12 mouse cellular contexts compared by ENCODE assay signal in the genomic region with DNA sequence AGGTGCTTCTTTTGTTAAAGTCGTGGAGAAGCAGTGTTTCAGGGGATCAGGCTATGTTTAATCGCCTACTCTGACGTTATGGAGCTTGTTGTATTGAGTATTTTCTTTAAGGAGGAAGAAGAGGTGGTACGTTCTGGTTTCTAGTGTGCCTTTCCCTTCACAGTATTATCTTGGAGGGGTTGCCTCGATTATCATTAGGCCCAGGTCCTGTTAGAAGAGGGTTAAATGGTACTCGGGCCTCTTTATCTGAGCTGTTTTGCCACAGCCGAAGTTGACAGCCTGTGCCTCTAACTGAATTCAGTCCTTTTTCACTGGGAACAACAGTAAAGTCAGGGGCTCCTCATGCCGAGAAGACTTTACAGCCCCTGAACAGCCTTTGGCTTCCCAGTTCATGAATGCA.
DNase-seq lines count a peak whose midpoint lies in the region; ATAC-seq and TF ChIP-seq lines count a peak whose summit lies in the region.
"Had no signal": no experiment of that assay in that cellular context is flagged by ENCODE, and none has a peak within 500 bp of the region (broad histone marks: within the 10 kb centered on the region; RNA-seq: fewer than 3 reads in every experiment).

No protein-coding gene starts in this region.

- 0 out of 2 replicates have a peak overlapping the region, but pooled peaks have one; percentile 24 for H3K27ac ChIP-seq in heart, embryonic 13.5 days (replicated peaks)
- peak overlapping the region; percentile 91 for H3K27ac ChIP-seq in liver, embryonic 14.5 days
- no peak overlapping the region for H3K27ac ChIP-seq in kidney, embryonic 16.5 days (ENCODE audit: low read length)
- H3K27ac ChIP-seq: midbrain, embryonic 15.5 days had no signal

- H3K27me3 ChIP-seq in heart, embryonic 13.5 days (replicated peaks) = no peaks in the 10 kb centered on the region
- H3K27me3 ChIP-seq in liver, embryonic 14.5 days (ENCODE audit: control insufficient read depth, insufficient read depth, low read length) = no peaks in the 10 kb centered on the region
- no peaks in the 10 kb centered on the region for H3K27me3 ChIP-seq in kidney, embryonic 16.5 days (ENCODE audit: insufficient read depth, low read length)

- WGBS in heart, embryonic 13.5 days = 49% methylated on average over 8 of the region's 8 CpGs
- 9% methylated on average over 8 of the region's 8 CpGs for WGBS in liver, embryonic 14.5 days (ENCODE audit: insufficient replicate concordance)
- WGBS in kidney, embryonic 16.5 days = 70% methylated on average over 8 of the region's 8 CpGs

- peaks cover 82% of the 10 kb centered on the region for H3K4me1 ChIP-seq in heart, embryonic 13.5 days
- H3K4me1 ChIP-seq in liver, embryonic 14.5 days (replicated peaks; ENCODE audit: control insufficient read depth in 2 of 2, insufficient read depth in 2 of 2, low read length in 1 of 2) = peaks cover 64 to 70% of the 10 kb centered on the region in 2 experiments
- peaks cover 71% of the 10 kb centered on the region for H3K4me1 ChIP-seq in kidney, embryonic 16.5 days (ENCODE audit: insufficient read depth, low read length)

- no peak for ATAC-seq in heart, embryonic 13.5 days (ENCODE audit: extremely low read depth, insufficient number of reproducible peaks, low FRiP score, low TSS enrichment)
- peak; percentile 66 for ATAC-seq in liver, embryonic 14.5 days (ENCODE audit: insufficient read depth)
- ATAC-seq in kidney, embryonic 16.5 days (ENCODE audit: low FRiP score, low TSS enrichment) = no peak
- ATAC-seq: midbrain, embryonic 15.5 days had no signal

- no peak for DNase-seq in heart, postnatal 10 days
- peak; percentile 24 for DNase-seq in A20 (ENCODE audit: low read depth, low spot score)
- DNase-seq in MEL-GATA-1-ER (ENCODE audit: extremely low read depth, low read depth) = peak; percentile 60
- peak in 2 of 3 experiments; percentile 61 to 67 for DNase-seq in liver, embryonic 14.5 days (ENCODE audit: low read depth in 3 of 3, low spot score in 3 of 3)
- DNase-seq in layer of hippocampus, postnatal 25 days (ENCODE audit: extremely low spot score in 1 of 2, low spot score in 1 of 2) = no peak
- DNase-seq: cerebellum, adult 8-10 months; embryo, embryonic 11 days; kidney, postnatal 10 days; lung, postnatal 36 days had no signal

- H3K9ac ChIP-seq in heart, embryonic 13.5 days = peak overlapping the region; percentile 44; the same call in 1 of the 2 replicates
- peak overlapping the region; percentile 94 for H3K9ac ChIP-seq in liver, embryonic 14.5 days (replicated peaks)
- H3K9ac ChIP-seq in kidney, embryonic 16.5 days (replicated peaks; ENCODE audit: low read length) = no peak overlapping the region
- H3K9ac ChIP-seq: midbrain, embryonic 15.5 days had no signal

- H3K4me3 ChIP-seq in heart, embryonic 13.5 days = no peak overlapping the region
- H3K4me3 ChIP-seq in liver, embryonic 14.5 days (ENCODE audit: insufficient read depth in 1 of 2, low read depth in 2 of 2, low read length in 2 of 2) = peak overlapping the region; percentile 28 to 49
- H3K4me3 ChIP-seq in kidney, embryonic 16.5 days (ENCODE audit: low read length) = no peak overlapping the region
- H3K4me3 ChIP-seq: midbrain, embryonic 15.5 days had no signal

- TF ChIP-seq EP300 in liver, embryonic 14.5 days (IDR thresholded peaks at IDR 0.05; ENCODE audit: low read depth) = peak; percentile 87

- TF ChIP-seq CTCF in liver, embryonic 14.5 days (IDR thresholded peaks at IDR 0.05; ENCODE audit: low read depth) = no peak

- peak overlapping the region; percentile 11; the same call in 1 of the 2 replicates for H3K4me2 ChIP-seq in heart, embryonic 13.5 days
- H3K4me2 ChIP-seq in liver, embryonic 14.5 days (ENCODE audit: low read depth) = peak overlapping the region; percentile 97
- no peak overlapping the region for H3K4me2 ChIP-seq in kidney, embryonic 16.5 days (replicated peaks; ENCODE audit: low read depth, low read length)
- H3K4me2 ChIP-seq: midbrain, embryonic 15.5 days had no signal

- H3K36me3 ChIP-seq in heart, embryonic 13.5 days = peaks cover 3% of the 10 kb centered on the region; the same call in 1 of the 2 replicates
- H3K36me3 ChIP-seq in liver, embryonic 14.5 days (replicated peaks; ENCODE audit: control insufficient read depth, insufficient read depth, low read depth) = peaks cover 2% of the 10 kb centered on the region; the same call in 1 of the 2 replicates
- H3K36me3 ChIP-seq in kidney, embryonic 16.5 days (ENCODE audit: insufficient read depth, low read length) = no peaks in the 10 kb centered on the region
- H3K36me3 ChIP-seq: midbrain, embryonic 15.5 days had no signal

- intact Hi-C loops in heart, postnatal 10 days (cut with DNase I) = no loop called here

- no peaks in the 10 kb centered on the region for H3K9me3 ChIP-seq in heart, embryonic 13.5 days
- no peaks in the 10 kb centered on the region for H3K9me3 ChIP-seq in liver, embryonic 14.5 days (ENCODE audit: control insufficient read depth, low read length)
- no peaks in the 10 kb centered on the region for H3K9me3 ChIP-seq in kidney, embryonic 16.5 days (ENCODE audit: low read length)
- H3K9me3 ChIP-seq: midbrain, embryonic 15.5 days had no signal

Comparison
In these comparisons a context has a peak if more than half of its experiments do, and no peak if none do; other contexts are left out.
1. H3K4me3 ChIP-seq: peak in liver, embryonic 14.5 days (2 of 2); none in heart, embryonic 13.5 days (single experiment) and kidney, embryonic 16.5 days (single experiment).
2. DNase-seq: peak in A20 (single experiment), MEL-GATA-1-ER (single experiment) and liver, embryonic 14.5 days (2 of 3); none in heart, postnatal 10 days (0 of 2) and layer of hippocampus, postnatal 25 days (0 of 2).